Mouse (Mus musculus) embryo, embryonic 11.5 days (tissue): ENCODE data around the gene Gabrg1.
A peak's percentile ranks its signal among the peaks of the same experiment; 100 is the strongest.

Source experiments
- DNase-seq: peaks from one replicate; pipeline ENCODE4 v3.0.0-alpha.2; 2012; ENCODE audit warnings: low read depth, low spot score

The Gabrg1 gene

GRCm38 (mm10) chr5:70842192-70843095 is at the start of gene Gabrg1:
TSS of gene Gabrg1 (minus strand) at chr5:70842617.
- peak; percentile 16 for DNase-seq

- DNase-seq, result no peak
Measured at GRCm38 (mm10) chr5:70884026-70884425, 41.6 kb upstream of the Gabrg1 start.

GRCm38 (mm10) chr5:70870081-70870480 is 27.7 kb upstream of the Gabrg1 start:
- DNase-seq, result no peak

- peak; percentile 63 for DNase-seq
Measured at GRCm38 (mm10) chr5:70843096-70843734, 798 bp upstream of the Gabrg1 start.

GRCm38 (mm10) chr5:70818681-70819080 is 23.7 kb downstream of the Gabrg1 start:
- no peak for DNase-seq

GRCm38 (mm10) chr5:70736156-70736555 is 106.3 kb downstream of the Gabrg1 start:
- no peak for DNase-seq

GRCm38 (mm10) chr5:70704361-70704760 is 138.1 kb downstream of the Gabrg1 start:
- no peak for DNase-seq
